In the genomic region with DNA sequence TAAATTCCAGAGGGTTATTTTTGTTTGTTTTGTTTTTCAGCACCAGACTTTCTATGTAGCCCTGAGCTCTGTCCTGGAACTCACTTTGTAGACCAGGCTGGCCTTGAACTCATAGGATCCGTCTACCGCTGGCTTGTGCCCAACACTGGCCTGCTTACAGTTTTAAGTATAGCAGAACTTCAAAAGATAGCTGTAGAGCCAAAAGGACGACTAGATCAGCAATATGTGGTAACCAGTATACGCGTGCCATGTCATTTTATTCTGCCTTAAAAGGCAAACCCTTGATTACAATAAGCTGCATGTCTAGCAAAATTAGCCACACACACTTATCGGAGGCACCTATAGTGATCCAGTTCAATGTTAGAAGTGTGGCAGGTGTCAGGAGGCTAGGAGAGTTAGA, we compare ENCODE assay signal across 1 mouse cellular context.
TF ChIP-seq lines count a peak whose summit lies in the region.

No protein-coding gene starts in this region.

TF ChIP-seq in CH12.LX, 34 proteins besides CTCF, POLR2A, EP300 and RAD21:
- TF ChIP-seq MYC (IDR thresholded peaks at IDR 0.05; ENCODE audit: low read depth, low read length) (no peak), BHLHE40 (IDR thresholded peaks at IDR 0.05; ENCODE audit: low read depth, low read length) (no peak), PAX5 (IDR thresholded peaks at IDR 0.05; ENCODE audit: low read length) (no peak), MAZ (IDR thresholded peaks at IDR 0.05; ENCODE audit: low read depth, low read length) (no peak), NRF1 (IDR thresholded peaks at IDR 0.05; ENCODE audit: low read depth, low read length) (no peak), SMC3 (IDR thresholded peaks at IDR 0.05; ENCODE audit: low read depth, low read length) (no peak), MXI1 (IDR thresholded peaks at IDR 0.05; ENCODE audit: low read depth, low read length) (no peak), RCOR1 (conservative IDR thresholded peaks at IDR 0.05; ENCODE audit: low read depth, low read length) (no peak), SIN3A (IDR thresholded peaks at IDR 0.05; ENCODE audit: low read length) (no peak), ETS1 (conservative IDR thresholded peaks at IDR 0.05; ENCODE audit: low read depth, low read length) (no peak), ZC3H11A (IDR thresholded peaks at IDR 0.05; ENCODE audit: low read depth, low read length) (no peak)
